Mouse (Mus musculus): ENCODE results near the gene Adgra1. TPM values are rescaled to one million over a fixed set of nuclear protein-coding genes. Genes with fewer than 3 reads are reported as not detected.

Gene Adgra1
- 1 to 10 TPM; 2.4 to 3.9 TPM for total RNA-seq (2021)
- long read RNA-seq, experiment 1, partial matches to known transcripts = 0 of 1 reads
- long read RNA-seq, experiment 1, other reads (novel, unspliced or antisense) = 1 of 1 reads
- long read RNA-seq, experiment 2, partial matches to known transcripts = 0 of 1 reads
- long read RNA-seq, experiment 2, other reads (novel, unspliced or antisense) = 1 of 1 reads

GRCm38 (mm10) chr7:139834036-139834435 is at the start of gene Adgra1:
TSS of gene Adgra1 (plus strand) at chr7:139834174.
- peak; percentile 73 for DNase-seq

GRCm38 (mm10) chr7:139787382-139787781 is 46.6 kb upstream of the Adgra1 start:
- DNase-seq = no peak

DNA sequence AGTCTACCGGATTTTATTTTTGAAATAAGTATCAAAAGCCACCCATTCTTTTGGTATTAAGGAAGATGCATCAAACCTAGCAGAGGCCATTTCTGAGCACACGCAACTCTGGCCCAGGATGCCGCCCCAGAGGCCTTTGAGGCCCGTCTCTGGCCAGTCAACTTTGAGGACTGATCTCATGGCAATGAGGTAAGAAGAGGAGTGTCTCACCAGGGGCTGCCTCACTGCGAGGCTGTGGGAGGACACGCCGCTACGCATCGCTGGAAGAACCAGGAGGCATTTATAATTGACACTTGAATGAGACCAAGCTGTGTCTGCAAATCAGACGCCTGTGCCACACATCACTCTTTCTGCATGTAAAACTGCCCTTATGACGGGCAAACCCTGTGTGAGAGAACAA is 45.0 kb upstream of the Adgra1 start:
- DNase-seq = no peak

DNA sequence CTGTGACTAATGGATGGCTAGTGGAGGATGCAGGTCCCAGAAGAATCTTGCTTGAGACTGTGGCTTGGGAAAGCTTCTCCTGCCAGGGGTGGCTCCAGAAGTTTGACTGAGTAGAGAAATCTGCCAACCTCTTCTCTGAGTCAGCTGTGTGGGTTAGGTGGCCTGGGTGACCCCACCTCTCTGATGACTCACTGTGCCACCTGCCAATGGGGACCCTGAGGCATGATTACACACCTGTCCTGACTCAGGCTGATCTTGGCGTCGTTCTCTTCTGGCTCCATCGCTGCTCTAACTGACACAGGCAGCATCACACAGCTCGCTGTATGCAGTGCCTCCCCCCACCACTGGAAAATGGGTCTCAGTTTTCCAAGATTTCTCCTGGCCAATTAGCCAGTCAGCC is 44.3 kb upstream of the Adgra1 start:
- DNase-seq = no peak

- DNase-seq = no peak
Observed at GRCm38 (mm10) chr7:139791601-139792000, 42.4 kb upstream of the Adgra1 start.

DNA sequence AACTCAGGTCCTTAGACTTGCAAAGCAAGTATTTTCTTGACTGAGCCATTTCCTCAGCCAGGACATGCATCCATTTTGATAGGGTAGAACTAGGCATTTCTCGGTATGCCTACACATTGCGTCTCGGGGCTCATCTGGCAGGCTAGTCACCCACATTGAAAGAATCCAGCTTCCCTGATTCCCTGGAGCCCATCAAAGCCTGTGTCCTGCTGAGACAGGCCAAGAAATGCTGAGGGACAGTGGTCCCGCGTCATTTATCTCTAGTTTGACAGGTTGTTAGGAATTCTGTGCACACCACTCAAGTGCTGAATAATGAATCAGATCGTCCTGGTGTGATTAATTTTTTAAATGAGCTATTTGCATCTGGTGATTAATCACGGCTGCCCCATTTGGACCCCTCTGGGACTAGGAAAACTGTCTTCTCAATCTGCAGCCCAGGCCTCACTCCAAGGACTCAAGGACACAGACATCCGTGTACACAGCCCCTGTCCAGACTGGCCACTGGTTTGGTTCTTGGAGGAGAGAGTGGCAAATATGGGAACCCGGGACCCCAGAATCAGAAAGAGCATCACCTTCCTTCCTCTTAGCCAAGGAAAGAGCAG is 38.9 kb upstream of the Adgra1 start:
- no peak for DNase-seq

DNA sequence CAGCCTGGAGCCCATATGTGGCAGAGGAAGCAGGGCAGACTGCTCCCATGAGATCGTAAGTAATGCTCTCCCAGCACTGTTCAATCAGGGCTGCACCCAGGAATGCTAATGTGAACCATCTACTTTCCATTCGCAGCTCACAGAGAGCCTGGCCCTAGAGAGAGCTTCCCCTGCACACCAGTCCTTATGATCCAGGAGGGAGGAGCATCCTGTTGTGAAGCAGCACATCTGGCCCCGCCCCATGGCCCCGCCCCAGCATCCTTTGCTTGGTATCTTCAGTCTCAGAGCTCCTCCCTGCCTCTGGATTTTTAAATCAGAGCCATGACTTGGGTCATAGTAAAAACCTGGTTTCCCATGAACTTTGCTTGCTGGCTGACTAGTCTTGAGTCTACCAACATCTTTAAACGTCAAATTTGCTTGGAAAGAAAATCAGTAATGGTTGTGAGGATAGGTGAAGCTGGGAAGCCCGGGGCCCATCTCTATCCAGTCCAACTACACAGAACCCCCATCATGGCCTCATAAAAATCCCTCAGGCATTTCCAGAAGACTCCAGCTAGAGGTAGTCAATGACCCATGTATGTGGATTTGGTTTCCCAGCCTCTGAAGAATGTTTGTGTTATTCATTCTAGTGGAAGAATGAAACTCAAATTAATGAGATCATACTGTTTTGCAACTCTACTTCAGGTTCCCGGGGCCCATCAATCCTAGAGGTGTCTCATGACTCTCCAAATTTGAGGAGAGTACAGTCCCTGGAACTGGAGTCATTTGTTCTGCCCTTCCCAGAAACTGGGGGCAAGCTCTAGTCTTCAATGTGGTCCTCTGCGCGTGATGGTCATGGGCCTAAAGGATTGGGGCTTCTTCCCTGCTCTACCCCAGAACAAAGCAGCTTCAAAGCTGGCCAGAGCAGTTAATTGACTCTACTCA is 36.5 kb upstream of the Adgra1 start:
- DNase-seq = no peak

DNA sequence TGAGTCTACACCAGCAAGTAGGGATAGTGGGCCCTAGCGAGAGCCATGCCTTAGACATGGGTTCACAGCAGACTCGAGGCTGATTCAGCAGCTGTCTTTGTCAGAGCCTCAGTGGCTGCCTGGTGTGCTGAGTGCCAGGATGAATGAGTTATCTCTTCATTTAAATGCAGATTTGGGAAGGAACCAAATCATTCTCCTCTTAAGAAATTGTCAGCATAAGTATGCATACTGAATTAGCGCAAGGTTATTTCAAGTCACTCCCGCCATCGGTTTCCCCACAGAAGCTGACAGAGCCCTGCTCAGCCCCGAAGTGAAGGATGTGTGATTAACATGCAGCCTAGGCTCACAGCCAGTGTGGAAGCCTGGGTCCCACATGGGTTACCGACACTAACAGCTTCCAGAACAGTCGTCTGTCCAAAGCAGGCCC is 27.8 kb upstream of the Adgra1 start:
- DNase-seq = no peak

GRCm38 (mm10) chr7:139810036-139810435 is 23.9 kb upstream of the Adgra1 start:
- DNase-seq = no peak

DNA sequence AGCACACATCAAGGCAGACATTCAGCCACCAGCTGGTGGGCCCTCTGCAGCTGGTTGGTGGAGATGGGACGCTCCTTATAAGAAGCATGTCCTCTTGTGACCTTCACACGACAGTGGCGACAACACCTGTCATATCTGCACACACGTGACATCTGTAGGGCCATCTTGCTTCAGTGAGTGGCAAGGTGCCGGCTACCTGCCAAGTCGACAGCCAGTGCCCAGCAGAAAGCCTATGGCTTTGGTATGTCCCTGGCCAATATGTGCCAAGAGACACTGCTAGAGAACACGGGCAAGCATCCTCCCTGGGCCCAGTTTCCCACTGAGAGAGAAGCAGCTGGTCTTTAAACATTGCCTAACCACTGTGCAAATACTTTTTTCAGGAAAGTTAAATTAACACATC is 22.3 kb upstream of the Adgra1 start:
- no peak for DNase-seq

GRCm38 (mm10) chr7:139813577-139814207 is 20.3 kb upstream of the Adgra1 start:
- no peak for DNase-seq

DNA sequence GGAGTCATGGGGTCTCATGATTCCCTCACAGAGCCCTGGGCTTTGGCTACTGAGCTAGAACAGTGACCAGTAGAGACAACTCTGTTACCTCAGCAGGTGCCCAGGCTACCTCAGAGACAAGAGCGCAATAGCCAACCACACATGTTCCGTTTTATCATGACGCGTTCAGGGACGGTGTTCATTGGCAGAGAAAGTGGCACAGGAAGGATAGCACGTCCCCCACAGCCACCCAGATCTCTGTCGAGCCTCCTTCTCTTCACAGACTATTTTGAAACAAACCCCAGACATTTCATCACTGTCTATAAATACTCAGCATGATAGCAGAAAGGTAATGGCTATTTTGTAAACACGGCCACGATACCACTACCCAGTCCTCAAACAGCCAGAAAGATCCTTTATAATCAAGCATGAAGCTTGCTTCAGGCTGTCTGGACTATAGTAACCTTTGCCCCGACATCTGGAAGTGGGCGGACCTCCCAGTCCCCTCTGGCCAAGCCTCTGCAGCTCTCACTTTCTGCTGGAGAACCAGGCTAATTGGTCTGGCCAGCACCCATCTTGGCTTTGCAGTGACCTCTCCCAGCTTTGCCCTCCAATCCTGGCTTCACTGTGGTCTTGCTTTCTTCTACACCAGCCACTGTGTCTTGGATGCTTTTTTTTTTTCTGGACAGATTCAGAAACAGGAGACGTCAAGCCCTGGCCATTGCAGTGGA is 11.5 kb upstream of the Adgra1 start:
- no peak for DNase-seq

- peak; percentile 64 for DNase-seq
Observed at GRCm38 (mm10) chr7:139827687-139828086, 6.3 kb upstream of the Adgra1 start.

GRCm38 (mm10) chr7:139833532-139833931 is 442 bp upstream of the Adgra1 start:
- no peak for DNase-seq

GRCm38 (mm10) chr7:139835140-139836131 is 1.5 kb downstream of the Adgra1 start:
- DNase-seq = no peak

GRCm38 (mm10) chr7:139840443-139841168 is 6.6 kb downstream of the Adgra1 start:
- DNase-seq = no peak

DNA sequence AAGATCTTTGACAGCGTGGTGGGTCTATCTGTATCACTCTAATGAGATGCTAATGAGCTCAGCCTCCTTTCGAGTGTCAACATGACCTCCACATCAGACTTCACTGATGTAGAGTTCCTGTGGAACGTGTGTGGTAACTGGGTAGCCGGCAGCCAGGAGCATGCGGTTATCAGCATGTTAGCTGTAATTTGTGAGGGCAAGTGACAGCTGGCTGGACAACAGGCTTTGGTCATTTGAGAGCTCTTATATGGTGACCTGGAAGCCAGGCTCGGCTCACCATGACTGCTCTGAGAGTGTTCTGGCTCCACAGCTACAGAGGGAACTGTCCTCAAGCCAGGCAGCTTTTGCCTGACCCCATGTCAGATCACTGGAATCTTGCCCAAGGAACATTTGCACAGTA is 8.4 kb downstream of the Adgra1 start:
- no peak for DNase-seq

DNA sequence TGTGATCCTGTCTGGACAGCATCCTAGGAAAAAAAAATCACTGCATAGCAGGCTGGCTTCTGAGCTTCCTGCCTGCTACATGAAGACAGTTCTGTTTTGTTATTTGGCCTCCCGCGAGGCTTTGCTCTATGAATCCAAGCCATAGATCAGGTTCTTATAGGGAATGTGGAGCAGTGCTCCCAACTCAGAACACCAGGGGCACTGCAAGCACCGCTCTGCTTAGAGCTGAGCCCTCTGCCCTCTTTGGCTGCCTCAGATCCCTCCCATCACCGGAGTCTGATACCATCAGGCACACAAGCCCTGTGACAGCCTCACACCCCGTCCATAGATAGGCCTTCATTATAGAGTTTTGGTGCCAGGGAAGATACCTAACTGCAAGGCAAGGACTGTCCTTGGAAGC is 9.2 kb downstream of the Adgra1 start:
- DNase-seq = no peak

GRCm38 (mm10) chr7:139843776-139844175 is 9.8 kb downstream of the Adgra1 start:
- peak; percentile 36 for DNase-seq

DNA sequence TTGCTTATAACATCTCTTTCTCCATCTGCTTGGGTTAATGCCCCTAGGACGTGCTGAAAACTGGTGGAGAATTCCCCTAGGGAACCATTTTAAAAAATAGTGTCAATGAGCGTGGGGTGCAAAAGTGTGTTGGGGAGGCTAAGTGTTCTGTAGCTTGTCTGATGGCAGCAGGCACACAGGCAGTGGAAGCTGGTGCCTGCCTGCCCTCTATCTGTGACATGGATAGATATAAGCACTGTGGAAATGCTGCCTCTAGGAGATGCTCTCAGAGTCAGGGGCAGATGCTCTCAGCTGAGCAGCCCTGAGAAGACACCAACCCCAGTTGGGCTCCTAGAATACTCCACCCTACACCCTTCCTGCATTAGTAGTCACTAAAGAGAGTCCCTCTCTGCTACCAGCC is 11.1 kb downstream of the Adgra1 start:
- no peak for DNase-seq

Measured in adrenal gland, postnatal 10 days (tissue).